Mouse (Mus musculus) 3T3-L1 (cell line): ENCODE data around the gene Capza1.
A peak's percentile ranks its signal among the peaks of the same experiment; 100 is the strongest.

Experiments used
- DNase-seq: peaks from one replicate; pipeline ENCODE4 v3.0.0-alpha.2; 2015; ENCODE audit warnings: low read depth, low spot score

Capza1 gene

GRCm38 (mm10) chr3:104789312-104789605, 75.0 kb downstream of the Capza1 start:
- DNase-seq: peak; percentile 68

GRCm38 (mm10) chr3:104788561-104789311, 75.6 kb downstream of the Capza1 start:
- DNase-seq: peak; percentile 86

- DNase-seq: no peak
Measured at GRCm38 (mm10) chr3:104788075-104788474, 76.2 kb downstream of the Capza1 start, which contains the start of gene Rhoc. Rhoc (plus strand) TSS chr3:104788375.

- no peak for DNase-seq
Measured at GRCm38 (mm10) chr3:104785284-104785683, 79.0 kb downstream of the Capza1 start.

- no peak for DNase-seq
Measured at GRCm38 (mm10) chr3:104783971-104784500, 80.3 kb downstream of the Capza1 start.

- no peak for DNase-seq
Measured at GRCm38 (mm10) chr3:104782061-104782681, 82.1 kb downstream of the Capza1 start.

- DNase-seq: no peak
Measured at GRCm38 (mm10) chr3:104781471-104781903, 82.8 kb downstream of the Capza1 start, which contains the start of gene Fam19a3. Fam19a3 (minus strand) TSS chr3:104781840.

GRCm38 (mm10) chr3:104780561-104781420, 83.5 kb downstream of the Capza1 start, which contains the start of gene Ppm1j:
Ppm1j (plus strand) TSS chr3:104781056.
- no peak for DNase-seq

- peak; percentile 69 for DNase-seq
Measured at GRCm38 (mm10) chr3:104779949-104780348, 84.4 kb downstream of the Capza1 start.

GRCm38 (mm10) chr3:104777342-104777741, 87.0 kb downstream of the Capza1 start:
- no peak for DNase-seq

GRCm38 (mm10) chr3:104773301-104773700, 91.0 kb downstream of the Capza1 start:
- no peak for DNase-seq
